Mouse (Mus musculus) C2C12 (cell line): ENCODE measurements at regions not wholly inside any gene's neighbourhood (a gene's known extent, or its start where the extent isn't known, plus 50 kb on each side); places are given as distances from the start of the nearest gene placed in this dataset.

ENCODE experiments used
- CTCF ChIP-seq: IDR thresholded peaks from one replicate; pipeline ENCODE4 v1.5.1; 2011; ENCODE audit not compliant: control insufficient read depth, insufficient read depth, insufficient read length
- MAX ChIP-seq: IDR thresholded peaks from one replicate; pipeline ENCODE4 v1.6.1; 2011; ENCODE audit warnings: mild to moderate bottlenecking, control low read depth
- USF1 ChIP-seq: IDR thresholded peaks from one replicate; pipeline ENCODE4 v1.6.1; 2011; ENCODE audit warnings: low read depth, mild to moderate bottlenecking, control low read depth, moderate library complexity

GRCm38 (mm10) chr2:78094921-78095320, 148.7 kb upstream of the Cwc22 start:
- TF ChIP-seq CTCF (no peak), MAX (no peak), USF1 (no peak)
